Mouse (Mus musculus): ENCODE results near the gene Mfsd14a.

- TF ChIP-seq CTCF (IDR thresholded peaks at IDR 0.05; ENCODE audit: low read depth, low read length) (no peak), POLR2A (IDR thresholded peaks at IDR 0.05; ENCODE audit: borderline replicate concordance, low read depth, low read length) (no peak)
These were observed 2.5 kb downstream of the Mfsd14a start for GRCm38 (mm10) chr3:116659856-116660430.
